Mouse (Mus musculus): ENCODE results near the gene Atf4.

- TF ChIP-seq CTCF (IDR thresholded peaks at IDR 0.05; ENCODE audit: low read depth) (no peak), EP300 (optimal IDR thresholded peaks at IDR 0.05) (no peak)
These were observed 4.4 kb upstream of the Atf4 start for GRCm38 (mm10) chr15:80250586-80250985.

All from stomach, postnatal 0 days (tissue).